Mouse (Mus musculus) kidney, adult 2 months (tissue): ENCODE results near the gene Rragd. TPM values are rescaled to one million over a fixed set of nuclear protein-coding genes. Genes with fewer than 3 reads are reported as not detected.

Experiments used
- DNase-seq: peaks from one replicate; pipeline ENCODE4 v3.0.0; 2021
- H3K27ac ChIP-seq: fragments of 200-500 bp; 2 replicates; pipeline ENCODE4 v1.5.1; 2012; ENCODE audit warnings: low read depth, low read length, control low read depth, inconsistent platforms; ENCODE audit not compliant: insufficient read depth
- H3K27me3 ChIP-seq: fragments of 200-500 bp; replicated peaks from 2 replicates; pipeline ENCODE4 v1.6.1; 2012; ENCODE audit warnings: mild to moderate bottlenecking, moderate library complexity, low read length, inconsistent platforms; ENCODE audit not compliant: control insufficient read depth, insufficient read depth
- H3K36me3 ChIP-seq: fragments of 200-500 bp; 2 replicates; pipeline ENCODE4 v1.6.1; 2012; ENCODE audit warnings: mild to moderate bottlenecking, moderate library complexity, low read length, inconsistent platforms; ENCODE audit not compliant: control insufficient read depth, insufficient read depth
- H3K4me1 ChIP-seq: fragments of 200-500 bp; 2 replicates; pipeline ENCODE4 v1.6.1; 2011; ENCODE audit warnings: low read length; ENCODE audit not compliant: control insufficient read depth, insufficient read depth
- H3K4me3 ChIP-seq: fragments of 200-500 bp; 2 replicates; pipeline ENCODE4 v1.5.1; 2011; ENCODE audit warnings: mild to moderate bottlenecking, low read depth, low read length, control low read depth; ENCODE audit not compliant: insufficient read depth
- CTCF ChIP-seq: fragments of 200-500 bp; conservative IDR thresholded peaks from 2 replicates; pipeline ENCODE4 v1.5.1; 2011; ENCODE audit warnings: low read depth, mild to moderate bottlenecking, control low read depth, low read length, moderate library complexity, mixed read lengths; ENCODE audit not compliant: insufficient read depth, insufficient read length
- POLR2A ChIP-seq: fragments of 200-500 bp; IDR thresholded peaks from one replicate; pipeline ENCODE4 v1.6.1; 2011; ENCODE audit warnings: low read depth, low read length, control low read depth
- WGBS: fragments of 180-500 bp; shearing (Covaris S2); methylation state at CpG from one replicate; pipeline ENCODE4 v1.1.7; 2018; 5-methylcytosine and 5-hydroxymethylcytosine counted together
- polyA plus RNA-seq: library from polyadenylated mRNA; depleted of rRNA; stranded (reverse); fragments of >200 nt; gene quantifications from 2 replicates; pipeline ENCODE4 v1.2.3, GENCODE M21; 2012

The Rragd gene
- polyA plus RNA-seq, 1 experiment: 18.9 TPM

DNA sequence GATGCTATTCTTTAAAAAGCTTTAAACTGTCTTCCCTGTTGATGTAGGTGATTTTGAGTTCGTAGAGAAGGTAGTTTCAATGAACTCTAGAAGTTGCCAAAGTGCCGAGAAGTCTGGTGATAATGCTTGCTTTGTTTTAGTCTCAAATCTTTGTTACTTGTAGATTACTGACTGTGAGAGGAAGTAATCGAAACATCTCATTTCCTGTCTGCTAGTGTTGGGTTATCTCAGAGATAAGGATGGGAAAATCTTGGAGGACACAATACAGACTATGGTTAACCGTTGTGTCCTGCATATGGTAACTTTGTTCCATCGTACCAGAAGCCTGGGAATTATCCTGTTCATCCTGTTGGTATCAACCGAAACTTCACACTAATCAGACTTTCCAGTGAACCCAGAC, 50.7 kb downstream of the Rragd start:
- 75% methylated on average over 6 of the region's 6 CpGs for WGBS
- Histone ChIP-seq H3K27ac (no peak overlapping the region), H3K4me1 (peaks cover 9% of the 10 kb centered on the region; the same call in 1 of the 2 replicates), H3K27me3 (no peaks in the 10 kb centered on the region), H3K4me3 (no peak overlapping the region), H3K36me3 (no peaks in the 10 kb centered on the region)
- TF ChIP-seq CTCF (no peak), POLR2A (no peak)
- DNase-seq: no peak

DNA sequence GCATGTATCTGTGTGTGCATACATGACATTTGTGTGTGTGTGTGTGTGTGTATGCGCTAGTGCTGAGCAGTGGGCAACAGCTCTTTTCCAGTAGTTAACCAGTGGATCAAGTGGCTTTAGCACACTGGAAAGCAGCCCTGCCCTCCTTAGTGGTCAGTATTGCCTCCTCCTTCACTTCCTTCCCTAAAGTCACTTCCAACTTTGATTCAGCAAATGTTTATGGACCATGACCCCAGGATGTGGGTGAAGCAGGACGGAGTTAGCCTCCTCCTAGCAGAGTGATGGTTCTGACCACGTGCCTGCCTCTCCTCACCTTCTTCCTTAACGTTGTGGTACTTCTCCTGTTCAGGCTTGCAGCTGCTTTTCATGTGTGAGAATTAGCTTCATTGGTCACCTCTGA, 57.0 kb downstream of the Rragd start:
- 34% methylated on average over 4 of the region's 4 CpGs for WGBS
- no peak overlapping the region for H3K27ac ChIP-seq
- DNase-seq: no peak
- H3K36me3 ChIP-seq: peaks cover 4% of the 10 kb centered on the region
- no peaks in the 10 kb centered on the region for H3K4me1 ChIP-seq
- no peaks in the 10 kb centered on the region for H3K27me3 ChIP-seq
- TF ChIP-seq CTCF (no peak), POLR2A (no peak)
- H3K4me3 ChIP-seq: no peak overlapping the region

DNA sequence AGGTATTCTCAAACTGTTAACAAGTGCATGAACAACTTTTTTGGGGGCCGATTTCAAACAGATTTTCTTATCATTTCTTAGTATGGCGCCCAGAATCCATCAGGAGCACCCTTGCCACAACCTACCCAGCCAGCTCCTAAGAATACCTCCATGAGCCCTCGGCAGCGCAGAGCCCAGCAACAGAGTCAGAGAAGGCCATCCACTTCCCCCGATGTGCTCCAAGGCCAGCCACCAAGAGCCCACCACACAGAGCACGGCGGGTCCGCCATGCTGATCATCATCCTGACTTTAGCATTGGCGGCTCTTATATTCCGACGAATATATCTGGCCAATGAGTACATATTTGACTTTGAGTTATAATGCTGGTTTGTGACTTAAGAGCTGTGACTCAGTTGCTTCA, 66.8 kb downstream of the Rragd start:
- Histone ChIP-seq H3K27ac (no peak overlapping the region), H3K4me3 (no peak overlapping the region), H3K36me3 (peaks cover 4% of the 10 kb centered on the region), H3K27me3 (no peaks in the 10 kb centered on the region), H3K4me1 (no peaks in the 10 kb centered on the region)
- WGBS: 95% methylated on average over 11 of the region's 11 CpGs
- no peak for TF ChIP-seq CTCF
- no peak for TF ChIP-seq POLR2A
- no peak for DNase-seq

DNA sequence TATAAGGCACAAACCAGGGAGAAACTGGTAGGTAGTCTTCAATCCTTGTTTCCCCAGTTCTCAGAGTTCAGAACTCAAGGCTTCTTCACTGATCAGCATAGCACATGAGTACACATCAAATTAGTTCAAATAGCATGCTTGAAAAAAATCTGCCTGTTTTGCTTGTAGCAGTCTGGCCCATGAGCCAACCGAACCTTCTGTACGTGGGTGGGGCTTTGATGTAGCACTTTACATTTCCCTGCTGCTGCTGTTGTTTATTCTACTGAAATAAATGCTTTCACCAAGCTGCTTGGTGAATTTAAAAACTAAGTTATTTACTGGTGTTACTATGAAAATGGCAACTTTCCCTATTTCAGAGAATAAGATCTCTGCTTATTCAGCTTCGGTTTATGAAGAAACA, 69.2 kb downstream of the Rragd start:
- WGBS: 89% methylated on average over 3 of the region's 3 CpGs
- DNase-seq: no peak

DNA sequence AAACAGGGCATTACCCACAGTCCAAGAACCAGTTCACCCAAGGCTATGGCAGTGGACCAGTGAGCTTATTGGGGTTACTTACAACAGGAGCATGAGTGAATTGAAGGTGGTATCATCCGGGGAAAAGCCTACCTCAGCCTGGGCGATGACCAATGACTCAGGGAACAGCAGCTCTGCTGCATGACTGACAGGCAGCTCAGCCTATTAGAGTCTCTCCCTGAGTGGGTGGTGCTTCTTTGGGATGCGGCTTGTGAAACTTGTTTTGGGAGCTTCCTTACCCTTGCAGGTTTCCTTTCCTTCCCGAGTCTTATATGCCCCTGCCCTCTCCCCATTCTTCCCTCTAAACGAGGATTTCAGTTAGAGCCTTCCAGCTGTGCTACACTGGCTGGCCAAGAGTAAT, 69.8 kb downstream of the Rragd start:
- H3K4me1 ChIP-seq: no peaks in the 10 kb centered on the region
- 89% methylated on average over 5 of the region's 5 CpGs for WGBS
- peaks cover 2% of the 10 kb centered on the region for H3K36me3 ChIP-seq
- H3K4me3 ChIP-seq: no peak overlapping the region
- no peak overlapping the region for H3K27ac ChIP-seq
- H3K27me3 ChIP-seq: no peaks in the 10 kb centered on the region
- no peak for DNase-seq
- TF ChIP-seq CTCF: no peak
- no peak for TF ChIP-seq POLR2A

More for the DNA sequence above, 69.2 kb downstream of the Rragd start:
- H3K4me3 ChIP-seq: no peak overlapping the region
- peaks cover 2% of the 10 kb centered on the region for H3K36me3 ChIP-seq
- no peaks in the 10 kb centered on the region for H3K4me1 ChIP-seq
- TF ChIP-seq CTCF (no peak), POLR2A (no peak)
- no peak overlapping the region for H3K27ac ChIP-seq
- H3K27me3 ChIP-seq: no peaks in the 10 kb centered on the region

DNA sequence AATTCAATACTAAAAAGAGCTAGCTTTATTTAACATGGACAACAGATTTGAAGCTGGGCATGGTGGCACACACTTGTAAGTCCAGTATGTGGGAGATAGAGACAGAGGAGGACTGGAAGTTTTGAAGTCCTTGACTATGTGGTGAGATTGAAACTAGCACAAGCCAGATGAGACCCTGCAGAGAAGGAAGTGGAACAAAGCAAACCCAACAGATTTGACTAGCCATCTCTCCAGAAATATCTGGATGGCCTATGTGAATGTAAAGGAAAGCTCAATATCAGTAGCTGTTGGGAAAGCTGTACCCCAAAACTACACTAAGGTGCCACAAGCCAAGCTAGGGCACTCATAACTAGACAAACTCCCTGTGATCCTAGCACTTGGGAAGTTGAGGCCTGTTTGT, 71.6 kb downstream of the Rragd start:
- Histone ChIP-seq H3K4me3 (no peak overlapping the region), H3K27ac (no peak overlapping the region), H3K27me3 (no peaks in the 10 kb centered on the region), H3K4me1 (no peaks in the 10 kb centered on the region), H3K36me3 (no peaks in the 10 kb centered on the region; the same call in none of the 2 replicates)
- TF ChIP-seq POLR2A (no peak), CTCF (no peak)
- DNase-seq: no peak

DNA sequence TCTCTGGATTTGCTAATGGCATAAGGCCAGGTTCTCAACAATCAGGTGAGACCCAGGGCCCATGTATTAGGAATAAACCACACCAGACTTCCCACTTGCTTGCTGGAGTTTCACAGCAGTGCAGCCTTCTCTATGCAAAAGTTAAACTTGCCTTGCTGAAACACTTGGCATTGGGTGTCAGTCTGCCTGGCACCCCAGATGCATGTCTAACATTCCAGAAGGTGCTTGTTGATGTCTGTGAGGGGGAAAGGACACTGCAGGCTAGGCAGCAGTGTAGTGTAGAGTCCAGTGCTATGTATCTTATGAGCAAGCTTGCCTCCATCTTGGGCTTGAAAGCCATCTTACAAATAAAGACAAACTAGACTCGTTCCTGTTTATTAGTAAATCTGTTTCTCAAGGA, 73.5 kb downstream of the Rragd start:
- DNase-seq: no peak
- Histone ChIP-seq H3K27me3 (no peaks in the 10 kb centered on the region), H3K4me1 (no peaks in the 10 kb centered on the region), H3K4me3 (no peak overlapping the region), H3K27ac (no peak overlapping the region), H3K36me3 (no peaks in the 10 kb centered on the region; the same call in none of the 2 replicates)
- TF ChIP-seq POLR2A (no peak), CTCF (no peak)
- WGBS: 92% methylated on average over 1 of the region's 1 CpGs
